Mouse (Mus musculus) ES-E14 (cell line): Measurements from ENCODE around the gene Mx1.

Experiments
- CHD2 ChIP-seq: IDR thresholded peaks from 2 replicates; pipeline ENCODE4 v1.6.1; 2014; ENCODE audit warnings: mild to moderate bottlenecking, low read depth, low read length, inconsistent platforms
- ZC3H11A ChIP-seq: IDR thresholded peaks from 2 replicates; pipeline ENCODE4 v1.6.1; 2012; ENCODE audit warnings: low read depth, mild to moderate bottlenecking, inconsistent platforms, low read length, borderline replicate concordance

DNA sequence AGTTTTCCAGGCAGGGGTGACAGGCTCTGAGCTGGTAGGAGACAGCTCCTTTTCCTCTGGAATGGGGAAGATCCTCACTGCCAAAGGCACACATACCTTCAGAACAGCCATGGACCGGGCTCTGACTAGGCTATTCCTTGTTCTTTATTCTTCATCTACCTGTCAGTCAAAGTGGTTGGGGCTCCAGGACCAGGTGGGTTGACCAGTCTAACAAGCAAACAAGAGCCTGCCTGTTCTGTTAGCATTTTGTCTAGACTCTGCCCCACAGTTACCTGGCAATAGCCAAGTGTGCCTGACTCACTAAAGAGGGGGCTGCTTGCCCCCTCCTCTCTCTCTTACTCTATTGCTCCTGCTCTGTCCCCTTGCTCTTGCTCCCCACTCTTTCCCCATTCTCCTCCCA, 29.7 kb upstream of the Mx1 start:
- TF ChIP-seq CHD2 (no peak), ZC3H11A (no peak)
